In the genomic region with DNA sequence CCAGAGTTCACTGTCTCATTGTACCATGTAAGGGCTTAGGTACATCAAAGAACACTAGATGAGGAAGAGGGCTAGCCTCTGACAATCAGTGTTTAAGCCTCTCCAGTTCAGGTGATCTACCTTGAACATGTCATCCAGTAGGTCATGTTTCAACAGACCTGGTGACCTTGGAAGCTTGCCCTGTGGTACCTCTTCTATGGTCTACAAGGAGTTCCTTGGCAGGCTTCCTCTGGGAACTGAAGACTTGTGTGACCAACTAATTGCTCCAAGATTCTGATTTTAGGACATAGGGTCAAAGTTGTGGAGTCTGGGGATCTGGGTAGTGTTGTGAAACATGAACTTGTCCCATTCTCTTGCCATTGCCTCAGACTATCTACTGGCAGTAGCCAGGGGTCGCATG, we compare ENCODE assay signal across 25 mouse cellular contexts.
DNase-seq lines count a peak whose midpoint lies in the region; ATAC-seq and TF ChIP-seq lines count a peak whose summit lies in the region.
"Had no signal": no experiment of that assay in that cellular context is flagged by ENCODE, and none has a peak within 500 bp of the region (broad histone marks: within the 10 kb centered on the region; RNA-seq: fewer than 3 reads in every experiment).

No protein-coding gene starts in this region.

- no peak overlapping the region for H3K27ac ChIP-seq in kidney, adult 2 months (ENCODE audit: insufficient read depth, low read depth, low read length)
- H3K27ac ChIP-seq in liver, adult 2 months (replicated peaks; ENCODE audit: insufficient read depth, low read depth, low read length) = peak overlapping the region; percentile 52
- no peak overlapping the region for H3K27ac ChIP-seq in liver, embryonic 12.5 days
- H3K27ac ChIP-seq: gastrocnemius, adult 2 months; hindbrain, embryonic 10.5 days; hindbrain, embryonic 15.5 days; limb, embryonic 10.5 days; limb, embryonic 15.5 days had no signal

- no peak overlapping the region for H3K9ac ChIP-seq in liver, adult 2 months (ENCODE audit: low read depth, low read length)
- H3K9ac ChIP-seq in liver, embryonic 12.5 days = no peak overlapping the region
- H3K9ac ChIP-seq: hindbrain, embryonic 15.5 days; limb, embryonic 15.5 days had no signal

- no peaks in the 10 kb centered on the region for H3K27me3 ChIP-seq in kidney, adult 2 months (replicated peaks; ENCODE audit: control insufficient read depth, insufficient read depth, low read length)
- no peaks in the 10 kb centered on the region for H3K27me3 ChIP-seq in liver, adult 2 months (ENCODE audit: control insufficient read depth, insufficient read depth, low read length)
- H3K27me3 ChIP-seq in liver, embryonic 12.5 days (replicated peaks) = no peaks in the 10 kb centered on the region
- H3K27me3 ChIP-seq: CH12.LX; hindbrain, embryonic 15.5 days; limb, embryonic 15.5 days had no signal

- WGBS in kidney, adult 2 months = 94% methylated on average over 1 of the region's 1 CpGs
- 94% methylated on average over 1 of the region's 1 CpGs for WGBS in liver, adult 2 months
- WGBS in liver, embryonic 12.5 days (ENCODE audit: insufficient replicate concordance) = 71% methylated on average over 1 of the region's 1 CpGs

- H3K4me2 ChIP-seq in liver, embryonic 12.5 days = no peak overlapping the region
- H3K4me2 ChIP-seq: hindbrain, embryonic 15.5 days; limb, embryonic 15.5 days had no signal

- no peaks in the 10 kb centered on the region for H3K9me3 ChIP-seq in liver, embryonic 12.5 days (replicated peaks)
- H3K9me3 ChIP-seq: hindbrain, embryonic 15.5 days; limb, embryonic 10.5 days; limb, embryonic 15.5 days had no signal

- no peaks in the 10 kb centered on the region for H3K36me3 ChIP-seq in kidney, adult 2 months (ENCODE audit: control insufficient read depth, insufficient read depth, low read length)
- H3K36me3 ChIP-seq in liver, adult 2 months (ENCODE audit: control insufficient read depth, insufficient read depth, low read length) = no peaks in the 10 kb centered on the region
- no peaks in the 10 kb centered on the region for H3K36me3 ChIP-seq in liver, embryonic 12.5 days
- H3K36me3 ChIP-seq: hindbrain, embryonic 10.5 days; hindbrain, embryonic 15.5 days; limb, embryonic 10.5 days; limb, embryonic 15.5 days had no signal

- peaks cover 20% of the 10 kb centered on the region for H3K4me1 ChIP-seq in kidney, adult 2 months (ENCODE audit: control insufficient read depth, insufficient read depth, low read length)
- H3K4me1 ChIP-seq in liver, adult 2 months (ENCODE audit: control insufficient read depth, insufficient read depth, low read length) = no peaks in the 10 kb centered on the region
- no peaks in the 10 kb centered on the region for H3K4me1 ChIP-seq in liver, embryonic 12.5 days
- H3K4me1 ChIP-seq: hindbrain, embryonic 10.5 days; hindbrain, embryonic 15.5 days; limb, embryonic 10.5 days; limb, embryonic 15.5 days had no signal

- TF ChIP-seq POLR2A in kidney, adult 2 months (IDR thresholded peaks at IDR 0.05; ENCODE audit: low read depth, low read length) = no peak
- no peak for TF ChIP-seq POLR2A in liver, adult 2 months (IDR thresholded peaks at IDR 0.05; ENCODE audit: extremely low read depth, insufficient read depth, low read length)

- ATAC-seq in liver, embryonic 12.5 days = no peak
- ATAC-seq: forebrain, embryonic 16.5 days; inflammation-experienced regulatory T-cells, adult 6 months had no signal

- TF ChIP-seq CTCF in kidney, adult 2 months (conservative IDR thresholded peaks at IDR 0.05; ENCODE audit: insufficient read depth, insufficient read length, low read depth, low read length) = no peak
- TF ChIP-seq CTCF in liver, adult 2 months (IDR thresholded peaks at IDR 0.05; ENCODE audit: low read depth, low read length) = no peak

- H3K79me2 ChIP-seq in liver, adult 2 months (ENCODE audit: control insufficient read depth, insufficient read depth, low read length) = no peaks in the 10 kb centered on the region

- DNase-seq in adrenal gland, postnatal 10 days = peak; percentile 35
- DNase-seq in adrenal gland, adult 2 months = no peak
- DNase-seq in kidney, adult 2 months = peak; percentile 72
- DNase-seq in kidney, postnatal 4 days = no peak
- peak; percentile 43 for DNase-seq in liver, adult 2 months (ENCODE audit: extremely low read depth, low read depth, low spot score)
- peak; percentile 59 for DNase-seq in lung, postnatal 36 days
- DNase-seq in lung, postnatal 10 days = no peak
- DNase-seq: cerebellum, adult 2 months; cerebellum, postnatal 14 days; gastrocnemius, adult 2 months; gastrocnemius, postnatal 36 days; heart, postnatal 14 days; kidney, adult 11 months; layer of hippocampus, adult 9-11 months; midbrain, embryonic 14.5 days; thymus, postnatal 14 days had no signal

- H3K4me3 ChIP-seq in kidney, adult 2 months (ENCODE audit: insufficient read depth, low read depth, low read length) = no peak overlapping the region
- H3K4me3 ChIP-seq in liver, adult 2 months (ENCODE audit: insufficient read depth, low read depth, low read length) = no peak overlapping the region
- no peak overlapping the region for H3K4me3 ChIP-seq in liver, embryonic 12.5 days
- H3K4me3 ChIP-seq: erythroblast, embryonic 14.5 days; gastrocnemius, adult 2 months; hindbrain, embryonic 10.5 days; hindbrain, embryonic 15.5 days; limb, embryonic 10.5 days; limb, embryonic 15.5 days had no signal

Comparison
In these comparisons a context has a peak if more than half of its experiments do, and no peak if none do; other contexts are left out.
1. DNase-seq: peak in adrenal gland, postnatal 10 days (single experiment), kidney, adult 2 months (single experiment), liver, adult 2 months (single experiment) and lung, postnatal 36 days (single experiment); none in adrenal gland, adult 2 months (single experiment), kidney, postnatal 4 days (0 of 2) and lung, postnatal 10 days (single experiment).